Mouse (Mus musculus): ENCODE measurements at regions not wholly inside any gene's neighbourhood (a gene's known extent, or its start where the extent isn't known, plus 50 kb on each side); places are given as distances from the start of the nearest gene placed in this dataset.

GRCm38 (mm10) chr4:87570470-87570891 lies 340.2 kb upstream of the Slc24a2 start:
- H3K27ac ChIP-seq (ENCODE audit: low read depth, low read length) = 0 out of 2 replicates have a peak overlapping the region, but pooled peaks have one; percentile 2
- no peak overlapping the region for H3K4me2 ChIP-seq (ENCODE audit: low read length)
- H3K36me3 ChIP-seq (ENCODE audit: control insufficient read depth, insufficient read depth, low read length) = no peaks in the 10 kb centered on the region
- DNase-seq (ENCODE audit: low spot score) (peak; percentile 80), ATAC-seq (peak; percentile 86)
- no peaks in the 10 kb centered on the region for H3K27me3 ChIP-seq (replicated peaks; ENCODE audit: control insufficient read depth, insufficient read depth, low read length)
- H3K4me1 ChIP-seq (ENCODE audit: control insufficient read depth, insufficient read depth, low read length) = no peaks in the 10 kb centered on the region
- H3K4me3 ChIP-seq (ENCODE audit: low read depth, low read length) = no peak overlapping the region
- H3K9ac ChIP-seq (ENCODE audit: low read length) = no peak overlapping the region
- H3K9me3 ChIP-seq (replicated peaks; ENCODE audit: control insufficient read depth, low read length) = no peaks in the 10 kb centered on the region
- WGBS = 42% methylated on average over 13 of the region's 13 CpGs

GRCm38 (mm10) chr4:87566616-87567015 lies 336.3 kb upstream of the Slc24a2 start:
- Histone ChIP-seq H3K9me3 (replicated peaks; ENCODE audit: control insufficient read depth, low read length) (no peaks in the 10 kb centered on the region), H3K36me3 (ENCODE audit: control insufficient read depth, insufficient read depth, low read length) (no peaks in the 10 kb centered on the region), H3K4me2 (ENCODE audit: low read length) (no peak overlapping the region), H3K27me3 (replicated peaks; ENCODE audit: control insufficient read depth, insufficient read depth, low read length) (no peaks in the 10 kb centered on the region), H3K9ac (ENCODE audit: low read length) (no peak overlapping the region), H3K27ac (ENCODE audit: low read depth, low read length) (no peak overlapping the region), H3K4me1 (ENCODE audit: control insufficient read depth, insufficient read depth, low read length) (no peaks in the 10 kb centered on the region), H3K4me3 (ENCODE audit: low read depth, low read length) (no peak overlapping the region)
- ATAC-seq (no peak), DNase-seq (ENCODE audit: low spot score) (peak; percentile 11)
- 68% methylated on average over 2 of the region's 2 CpGs for WGBS

- DNase-seq (ENCODE audit: low spot score) = no peak
- Histone ChIP-seq H3K9me3 (replicated peaks; ENCODE audit: control insufficient read depth, low read length) (no peaks in the 10 kb centered on the region), H3K36me3 (ENCODE audit: control insufficient read depth, insufficient read depth, low read length) (no peaks in the 10 kb centered on the region), H3K9ac (ENCODE audit: low read length) (no peak overlapping the region), H3K4me2 (ENCODE audit: low read length) (no peak overlapping the region), H3K27me3 (replicated peaks; ENCODE audit: control insufficient read depth, insufficient read depth, low read length) (no peaks in the 10 kb centered on the region), H3K4me1 (ENCODE audit: control insufficient read depth, insufficient read depth, low read length) (no peaks in the 10 kb centered on the region), H3K4me3 (ENCODE audit: low read depth, low read length) (no peak overlapping the region), H3K27ac (ENCODE audit: low read depth, low read length) (no peak overlapping the region)
- no peak for ATAC-seq
- WGBS = 91% methylated on average over 3 of the region's 3 CpGs
Observed at GRCm38 (mm10) chr4:87554912-87555311, 324.6 kb upstream of the Slc24a2 start.

All from forebrain, embryonic 14.5 days (tissue).